Mouse (Mus musculus) kidney, postnatal 0 days (tissue): ENCODE results near the gene Eif3f. TPM values are rescaled to one million over a fixed set of nuclear protein-coding genes. Genes with fewer than 3 reads are reported as not detected.

ENCODE experiments used
- ATAC-seq: fragments of 200-750 bp; cut with Nextera tagmentation; replicated peaks from 2 replicates; pipeline ENCODE4 v1.8.0; 2017; ENCODE audit warnings: low read depth, moderate number of reproducible peaks, moderate TSS enrichment, moderate library complexity; ENCODE audit not compliant: low FRiP score
- DNase-seq: peaks from one replicate; pipeline ENCODE4 v3.0.0-alpha.2; 2016; ENCODE audit warnings: low spot score
- H3K27ac ChIP-seq: fragments of 300-500 bp; sonication (generic); 2 replicates; pipeline ENCODE4 v1.5.1; 2014; ENCODE audit warnings: mild to moderate bottlenecking
- H3K27me3 ChIP-seq: fragments of 300-500 bp; sonication (generic); 2 replicates; pipeline ENCODE4 v1.6.1; 2014; ENCODE audit warnings: low read length, mixed read lengths; ENCODE audit not compliant: insufficient read depth
- H3K36me3 ChIP-seq: fragments of 300-500 bp; sonication (generic); 2 replicates; pipeline ENCODE4 v1.6.1; 2014; ENCODE audit warnings: low read length, mixed read lengths; ENCODE audit not compliant: insufficient read depth
- H3K4me1 ChIP-seq: fragments of 300-500 bp; sonication (generic); replicated peaks from 2 replicates; pipeline ENCODE4 v1.6.1; 2014; ENCODE audit warnings: antibody characterized with exemption, low read length, mixed read lengths; ENCODE audit not compliant: insufficient read depth
- H3K4me2 ChIP-seq: fragments of 300-500 bp; sonication (generic); 2 replicates; pipeline ENCODE4 v1.6.1; 2014; ENCODE audit warnings: mild to moderate bottlenecking, low read length, moderate library complexity, mixed read lengths
- H3K4me3 ChIP-seq: fragments of 300-500 bp; sonication (generic); replicated peaks from 2 replicates; pipeline ENCODE4 v1.5.1; 2014; ENCODE audit warnings: low read depth, low read length
- H3K9ac ChIP-seq: fragments of 300-500 bp; sonication (generic); 2 replicates; pipeline ENCODE4 v1.6.1; 2014; ENCODE audit warnings: low read depth, low read length
- H3K9me3 ChIP-seq: fragments of 300-500 bp; sonication (generic); replicated peaks from 2 replicates; pipeline ENCODE4 v1.6.1; 2016; ENCODE audit warnings: low read length, inconsistent platforms, mixed read lengths
- CTCF ChIP-seq: IDR thresholded peaks from 2 replicates; pipeline ENCODE4 v1.5.1; 2016; ENCODE audit warnings: antibody characterized with exemption, low read depth, mild to moderate bottlenecking, moderate library complexity
- WGBS: fragments of 180-500 bp; shearing (Covaris S2); extraction: QIAGEN DNeasy Blood & Tissue Kit; methylation state at CpG from one replicate; pipeline ENCODE4 v1.1.7; 2014; 5-methylcytosine and 5-hydroxymethylcytosine counted together
- polyA plus RNA-seq: library from polyadenylated mRNA; unstranded; fragments of >200 nt; fragmentation: Nextera tagmentation; extraction: Ambion mirVana; gene quantifications from 2 replicates; pipeline ENCODE4 v1.2.1, GENCODE M21; 2015

Gene Eif3f
- polyA plus RNA-seq, 1 experiment from 2014 or later, result 104 TPM

DNA sequence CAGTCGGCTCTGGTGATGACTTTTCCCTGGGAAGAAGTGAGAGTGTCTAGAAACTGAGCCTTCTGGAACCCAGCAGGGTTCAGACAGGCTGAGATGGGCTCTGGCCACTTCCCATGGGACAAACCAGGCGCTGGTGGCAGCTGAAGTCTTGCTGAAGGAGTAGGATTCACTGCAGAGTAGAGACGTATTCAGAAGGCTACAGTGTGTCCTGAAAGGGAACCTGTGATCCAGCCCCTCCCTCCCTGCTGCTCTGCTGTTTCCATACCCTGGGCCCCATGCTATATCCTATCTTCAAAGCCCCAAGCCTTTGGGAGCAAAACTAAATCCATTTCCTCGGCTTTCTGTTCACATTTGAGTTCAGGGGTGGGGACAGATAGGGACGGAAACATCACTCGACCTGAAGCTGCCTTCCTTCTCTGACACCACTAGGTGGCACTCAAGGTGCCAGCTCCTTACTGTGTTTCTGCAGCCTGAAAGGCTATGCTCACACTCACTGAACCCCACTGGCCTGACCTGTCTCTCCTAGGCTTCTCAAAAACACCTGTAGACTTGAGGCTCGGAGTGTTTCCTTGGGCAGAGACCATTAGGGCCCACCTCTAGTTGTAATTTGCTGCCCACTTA is 32.6 kb downstream of the Eif3f start:
- 24% methylated on average over 7 of the region's 7 CpGs for WGBS
- DNase-seq, result peak; percentile 63
- no peaks in the 10 kb centered on the region for H3K36me3 ChIP-seq
- TF ChIP-seq CTCF, result peak; percentile 82
- H3K4me1 ChIP-seq, result no peaks in the 10 kb centered on the region
- no peaks in the 10 kb centered on the region for H3K9me3 ChIP-seq
- no peak overlapping the region for H3K9ac ChIP-seq
- ATAC-seq, result peak; percentile 69; the same call in 1 of the 2 replicates
- no peaks in the 10 kb centered on the region for H3K27me3 ChIP-seq
- no peak overlapping the region for H3K4me3 ChIP-seq
- H3K4me2 ChIP-seq, result no peak overlapping the region
- no peak overlapping the region for H3K27ac ChIP-seq

DNA sequence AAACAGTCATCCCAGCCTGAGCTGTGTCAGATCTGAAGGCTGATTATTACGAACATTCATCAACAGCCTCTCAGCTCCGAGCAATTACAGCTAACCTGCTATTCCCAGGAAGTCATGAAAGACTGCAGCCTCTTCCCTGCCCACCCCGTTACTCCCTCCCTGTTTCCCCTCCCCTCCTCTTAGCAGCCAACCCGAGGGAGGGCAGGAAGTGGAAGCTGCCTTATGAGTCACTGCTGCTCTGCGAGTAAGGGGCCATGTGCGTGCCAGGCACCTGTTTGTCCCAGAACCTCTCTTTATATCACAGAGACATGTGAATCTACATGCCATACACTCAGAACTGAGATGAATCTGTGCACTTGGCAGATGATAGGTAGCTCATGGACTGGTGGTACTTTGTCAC is 34.0 kb downstream of the Eif3f start:
- ATAC-seq, result no peak
- Histone ChIP-seq H3K36me3 (no peaks in the 10 kb centered on the region), H3K4me1 (no peaks in the 10 kb centered on the region), H3K4me3 (no peak overlapping the region), H3K4me2 (no peak overlapping the region), H3K27ac (no peak overlapping the region), H3K27me3 (no peaks in the 10 kb centered on the region), H3K9ac (no peak overlapping the region), H3K9me3 (no peaks in the 10 kb centered on the region)
- no peak for TF ChIP-seq CTCF
- no peak for DNase-seq
- WGBS, result 19% methylated on average over 6 of the region's 6 CpGs

GRCm38 (mm10) chr7:108972273-108972672 is 38.1 kb downstream of the Eif3f start:
- DNase-seq (no peak), ATAC-seq (no peak)
- H3K36me3 ChIP-seq, result no peaks in the 10 kb centered on the region
- WGBS, result 65% methylated on average over 6 of the region's 6 CpGs
- H3K4me3 ChIP-seq, result no peak overlapping the region
- no peak overlapping the region for H3K9ac ChIP-seq
- no peak overlapping the region for H3K4me2 ChIP-seq
- H3K27me3 ChIP-seq, result no peaks in the 10 kb centered on the region
- H3K4me1 ChIP-seq, result no peaks in the 10 kb centered on the region
- H3K27ac ChIP-seq, result no peak overlapping the region
- no peaks in the 10 kb centered on the region for H3K9me3 ChIP-seq
- no peak for TF ChIP-seq CTCF

GRCm38 (mm10) chr7:108985934-108986708 is 51.9 kb downstream of the Eif3f start:
- no peak overlapping the region for H3K27ac ChIP-seq
- H3K9me3 ChIP-seq, result no peaks in the 10 kb centered on the region
- H3K9ac ChIP-seq, result no peak overlapping the region
- 86% methylated on average over 2 of the region's 3 CpGs for WGBS
- TF ChIP-seq CTCF, result no peak
- H3K4me3 ChIP-seq, result no peak overlapping the region
- no peaks in the 10 kb centered on the region for H3K27me3 ChIP-seq
- ATAC-seq (no peak), DNase-seq (no peak)
- H3K4me2 ChIP-seq, result no peak overlapping the region
- no peaks in the 10 kb centered on the region for H3K36me3 ChIP-seq
- H3K4me1 ChIP-seq, result no peaks in the 10 kb centered on the region

- no peak for TF ChIP-seq CTCF
- Histone ChIP-seq H3K9me3 (no peaks in the 10 kb centered on the region), H3K27me3 (no peaks in the 10 kb centered on the region), H3K9ac (no peak overlapping the region), H3K4me2 (no peak overlapping the region), H3K27ac (no peak overlapping the region), H3K36me3 (no peaks in the 10 kb centered on the region), H3K4me3 (no peak overlapping the region), H3K4me1 (no peaks in the 10 kb centered on the region)
- no peak for DNase-seq
- WGBS, result 75% methylated on average over 9 of the region's 9 CpGs
- no peak for ATAC-seq
Measured at GRCm38 (mm10) chr7:108991207-108991606, 57.0 kb downstream of the Eif3f start.

Other genes starting within 250 kb of the Eif3f start
- not detected in 2 replicates for gene Olfr512, start 221.1 kb upstream of the Eif3f start, polyA plus RNA-seq
- gene Olfr513, start 183.4 kb upstream of the Eif3f start, polyA plus RNA-seq, result not detected in 2 replicates
- gene Olfr514, start 108.4 kb upstream of the Eif3f start, polyA plus RNA-seq, result not detected in 2 replicates
- not detected in 2 replicates for gene Olfr516, start 83.9 kb upstream of the Eif3f start, polyA plus RNA-seq
- gene Olfr517, start 62.0 kb upstream of the Eif3f start, polyA plus RNA-seq, result not detected in 2 replicates
- not detected in 2 replicates for gene Olfr518, start 49.4 kb upstream of the Eif3f start, polyA plus RNA-seq
- gene Olfr519, start 40.0 kb upstream of the Eif3f start, polyA plus RNA-seq, result not detected in 2 replicates
- gene Nlrp10, start 4.2 kb upstream of the Eif3f start, polyA plus RNA-seq, result 0.03 TPM in 1 of 2 replicates, not detected in the other
- 0.33 and 0.36 TPM in 2 replicates for gene Tub, start 15.9 kb downstream of the Eif3f start, polyA plus RNA-seq
- gene Ric3, start 148.9 kb downstream of the Eif3f start, polyA plus RNA-seq, result 0.66 and 1.2 TPM in 2 replicates
- 8.7 and 11.0 TPM in 2 replicates for gene Lmo1, start 240.8 kb downstream of the Eif3f start, polyA plus RNA-seq